Mouse (Mus musculus) liver, adult 2 months (tissue): ENCODE measurements around the gene 1700028J19Rik. TPM values are rescaled to one million over a fixed set of nuclear protein-coding genes. Genes with fewer than 3 reads are reported as not detected.
"Not testable (repeated sequence)": the region's sequence is repeated elsewhere in the genome, so short reads cannot be mapped to it uniquely, and the experiment has no call there.

ENCODE experiments used
- DNase-seq: peaks from one replicate; pipeline ENCODE4 v3.0.0-alpha.2; 2011; ENCODE audit warnings: low read depth, low spot score; ENCODE audit errors: extremely low read depth
- H3K27ac ChIP-seq: fragments of 200-500 bp; replicated peaks from 2 replicates; pipeline ENCODE4 v1.5.1; 2012; ENCODE audit warnings: low read depth, mild to moderate bottlenecking, control low read depth, inconsistent platforms, low read length; ENCODE audit not compliant: insufficient read depth
- H3K27me3 ChIP-seq: fragments of 200-500 bp; 2 replicates; pipeline ENCODE4 v1.6.1; 2012; ENCODE audit warnings: mild to moderate bottlenecking, moderate library complexity, low read length, inconsistent platforms; ENCODE audit not compliant: control insufficient read depth, insufficient read depth
- H3K36me3 ChIP-seq: fragments of 200-500 bp; 2 replicates; pipeline ENCODE4 v1.6.1; 2012; ENCODE audit warnings: low read length, inconsistent platforms; ENCODE audit not compliant: control insufficient read depth, insufficient read depth
- H3K4me1 ChIP-seq: fragments of 200-500 bp; 2 replicates; pipeline ENCODE4 v1.6.1; 2011; ENCODE audit warnings: low read length; ENCODE audit not compliant: control insufficient read depth, insufficient read depth
- H3K4me3 ChIP-seq: fragments of 200-500 bp; 2 replicates; pipeline ENCODE4 v1.5.1; 2011; ENCODE audit warnings: low read depth, mild to moderate bottlenecking, control low read depth, low read length, moderate library complexity; ENCODE audit not compliant: insufficient read depth
- H3K79me2 ChIP-seq: fragments of 200-500 bp; 2 replicates; pipeline ENCODE4 v1.6.1; 2012; ENCODE audit warnings: inconsistent platforms, mild to moderate bottlenecking, low read length, moderate library complexity; ENCODE audit not compliant: control insufficient read depth, insufficient read depth
- H3K9ac ChIP-seq: fragments of 200-500 bp; 2 replicates; pipeline ENCODE4 v1.6.1; 2012; ENCODE audit warnings: low read depth, mild to moderate bottlenecking, control low read depth, inconsistent platforms, low read length
- CTCF ChIP-seq: fragments of 200-500 bp; IDR thresholded peaks from 2 replicates; pipeline ENCODE4 v1.5.1; 2011; ENCODE audit warnings: low read depth, low read length, control low read depth
- POLR2A ChIP-seq: fragments of 200-500 bp; IDR thresholded peaks from 2 replicates; pipeline ENCODE4 v1.6.1; 2011; ENCODE audit warnings: low read length, control low read depth; ENCODE audit not compliant: insufficient read depth; ENCODE audit errors: extremely low read depth
- WGBS: fragments of 180-500 bp; shearing (Covaris S2); methylation state at CpG from one replicate; pipeline ENCODE4 v1.1.7; 2018; 5-methylcytosine and 5-hydroxymethylcytosine counted together
- polyA plus RNA-seq: library from polyadenylated mRNA; depleted of rRNA; stranded (reverse); fragments of >200 nt; gene quantifications from 2 replicates; pipeline ENCODE4 v1.2.3, GENCODE M21; 2012
- total RNA-seq: library from RNA; depleted of rRNA; stranded (reverse); fragments of >200 nt; gene quantifications from 2 replicates; pipeline ENCODE4 v1.2.3, GENCODE M21; 2014

1700028J19Rik gene
- total and polyA plus RNA-seq, 2 experiments: 0.18 to 1.4 TPM

DNA sequence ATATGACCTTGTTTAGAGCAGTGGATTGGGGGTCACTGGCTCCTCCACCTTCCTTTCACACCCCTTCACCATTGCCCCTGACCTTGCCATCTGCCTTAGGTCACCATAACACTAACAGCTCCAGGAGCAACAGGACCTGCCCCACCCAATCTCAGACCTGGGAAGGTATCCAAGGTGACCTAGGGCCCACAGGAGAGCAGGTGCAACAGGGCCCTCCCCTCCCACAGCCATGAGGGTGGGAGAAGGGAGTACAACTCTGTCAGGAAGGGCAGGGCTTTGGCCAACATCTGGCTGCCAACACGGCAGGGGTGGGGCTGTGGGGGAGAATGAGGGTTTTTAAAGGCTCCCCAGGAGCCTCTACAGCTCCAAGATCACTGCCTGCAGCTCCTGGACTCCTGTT, 21.4 kb downstream of the 1700028J19Rik start, which contains the start of gene Klk1:
Klk1 (plus strand) TSS at position 285 of the 400 bp plus-strand sequence.
- no peak within 1 kb of the TSS for H3K9ac ChIP-seq
- no peaks in the 10 kb centered on the region for H3K4me1 ChIP-seq
- H3K27ac ChIP-seq: no peak within 1 kb of the TSS
- TF ChIP-seq CTCF (no peak), POLR2A (no peak)
- WGBS: 50% methylated on average over 1 of the region's 1 CpGs
- no peaks in the 10 kb centered on the region for H3K36me3 ChIP-seq
- DNase-seq: no peak
- H3K27me3 ChIP-seq: no peaks in the 10 kb centered on the region
- no peak within 1 kb of the TSS for H3K4me3 ChIP-seq
- H3K79me2 ChIP-seq: no peaks in the 10 kb centered on the region

DNA sequence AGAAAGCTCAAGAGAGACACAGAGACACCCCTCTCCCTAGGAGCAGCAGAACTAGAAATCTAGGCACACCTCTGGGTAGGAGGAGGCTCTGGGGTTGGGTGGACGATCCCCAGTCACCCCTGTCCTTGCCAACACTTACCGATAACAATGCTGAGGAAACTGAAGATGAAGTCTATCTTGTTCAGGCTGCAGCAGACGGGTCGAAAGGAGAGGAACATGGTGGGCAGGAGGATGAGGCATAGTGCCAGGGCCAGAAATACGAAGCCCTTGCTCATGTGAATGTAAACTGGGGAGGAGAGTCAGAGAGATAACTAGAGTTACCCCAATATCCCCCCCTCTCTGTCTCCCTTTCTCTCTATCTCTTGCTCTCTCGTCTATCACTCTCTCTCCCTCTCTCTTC, 24.2 kb downstream of the 1700028J19Rik start:
- H3K4me1 ChIP-seq, H3K79me2 ChIP-seq, H3K27ac ChIP-seq, H3K9ac ChIP-seq, H3K36me3 ChIP-seq, H3K27me3 ChIP-seq, DNase-seq, H3K4me3 ChIP-seq: not testable (repeated sequence)
- WGBS: 75% methylated on average over 6 of the region's 6 CpGs

DNA sequence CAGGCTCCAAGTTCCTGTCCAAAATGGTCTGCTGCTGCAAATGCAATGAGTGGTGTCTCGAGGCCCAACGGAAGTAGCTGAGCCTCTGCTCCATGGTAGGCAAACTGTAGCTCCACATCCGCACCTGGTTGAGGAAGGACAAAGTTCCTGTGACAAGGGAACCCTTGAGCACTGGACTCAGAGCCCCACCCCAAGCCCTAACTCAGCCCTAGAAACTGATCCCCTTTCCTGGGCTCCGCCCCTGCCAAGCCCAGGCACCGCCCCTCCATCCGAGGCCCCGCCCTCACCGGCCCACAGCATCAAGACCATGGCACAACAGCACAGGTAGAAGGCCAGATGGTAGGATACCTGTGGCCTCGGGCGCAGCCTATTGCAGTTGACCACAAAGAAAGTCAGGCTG, 24.9 kb downstream of the 1700028J19Rik start:
- WGBS: 84% methylated on average over 9 of the region's 10 CpGs
- H3K27me3 ChIP-seq, H3K9ac ChIP-seq, H3K27ac ChIP-seq, H3K4me1 ChIP-seq, H3K79me2 ChIP-seq, DNase-seq, H3K4me3 ChIP-seq, H3K36me3 ChIP-seq: not testable (repeated sequence)

DNA sequence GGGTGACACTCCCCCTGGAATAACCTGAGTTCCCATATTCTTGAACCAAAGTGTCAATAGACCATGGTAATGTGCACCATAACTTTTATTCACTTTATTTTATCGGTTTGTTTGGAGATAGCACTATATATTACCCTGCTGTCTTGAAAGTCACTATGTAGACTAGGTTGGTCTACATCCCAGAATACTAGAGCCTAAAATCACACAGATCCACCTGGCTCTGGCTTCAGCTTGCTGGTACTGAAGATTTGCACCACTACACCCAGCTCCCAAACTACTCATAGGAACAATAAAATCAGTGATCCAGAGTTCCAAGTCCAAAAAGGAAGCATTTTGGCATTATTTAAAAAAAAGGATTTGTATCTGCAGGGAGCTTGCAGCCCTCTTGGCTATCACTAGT, 30.9 kb downstream of the 1700028J19Rik start, which contains the start of gene Klk1b5:
Klk1b5 (plus strand) TSS at position 301 of the 400 bp plus-strand sequence.
- no peak for DNase-seq
- TF ChIP-seq CTCF (no peak), POLR2A (no peak)
- Histone ChIP-seq H3K79me2 (no peaks in the 10 kb centered on the region), H3K27ac (no peak within 1 kb of the TSS), H3K9ac (no peak within 1 kb of the TSS), H3K4me1 (no peaks in the 10 kb centered on the region), H3K27me3 (no peaks in the 10 kb centered on the region), H3K4me3 (no peak within 1 kb of the TSS), H3K36me3 (no peaks in the 10 kb centered on the region)
- 88% methylated on average over 1 of the region's 1 CpGs for WGBS

DNA sequence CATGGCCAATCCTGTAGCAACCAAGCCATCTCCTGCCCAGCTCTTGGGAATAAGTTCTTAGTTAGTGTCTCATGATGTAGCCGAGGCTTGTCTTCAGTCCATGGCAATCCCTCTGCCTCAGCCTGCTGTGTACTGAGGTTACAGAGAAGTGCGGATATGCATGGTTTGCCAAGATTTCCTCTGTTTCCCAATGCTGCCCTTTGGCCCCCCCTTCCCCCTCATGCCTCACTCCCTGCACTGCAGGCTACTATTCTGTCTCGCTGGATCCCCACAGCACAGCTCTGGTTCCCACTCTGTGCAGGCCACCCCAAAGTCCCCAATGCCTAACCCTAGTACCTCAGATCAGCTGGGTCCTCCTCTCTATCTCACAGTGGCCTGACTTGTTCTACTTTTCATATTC, 38.2 kb downstream of the 1700028J19Rik start:
- no peak overlapping the region for H3K4me3 ChIP-seq
- TF ChIP-seq CTCF: no peak
- TF ChIP-seq POLR2A: no peak
- DNase-seq: peak; percentile 73
- H3K9ac ChIP-seq: no peak overlapping the region
- 18% methylated on average over 3 of the region's 3 CpGs for WGBS
- H3K4me1 ChIP-seq: peaks cover 15% of the 10 kb centered on the region
- no peaks in the 10 kb centered on the region for H3K27me3 ChIP-seq
- no peaks in the 10 kb centered on the region for H3K36me3 ChIP-seq
- H3K27ac ChIP-seq: peak overlapping the region; percentile 55
- no peaks in the 10 kb centered on the region for H3K79me2 ChIP-seq

DNA sequence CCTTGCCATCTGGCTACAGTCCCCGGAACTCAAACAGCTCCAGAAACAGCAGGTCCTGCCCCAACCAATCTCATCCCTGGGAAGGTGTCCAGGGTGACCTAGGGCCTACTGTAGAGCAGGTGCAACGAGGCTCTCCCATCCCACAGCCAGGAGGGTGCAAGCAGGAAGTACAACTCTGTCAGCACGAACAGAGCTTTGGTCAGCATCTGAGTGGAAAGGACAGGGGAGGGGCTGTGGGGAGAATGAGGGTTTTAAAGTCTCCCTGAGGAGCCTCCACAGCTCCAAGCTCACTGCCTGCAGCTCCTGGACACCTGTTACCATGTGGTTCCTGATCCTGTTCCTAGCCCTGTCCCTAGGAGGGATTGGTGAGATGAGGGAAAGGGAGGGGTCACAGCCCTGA, 39.4 kb downstream of the 1700028J19Rik start, which contains the start of gene Klk1b4:
Klk1b4 (plus strand) TSS at position 301 of the 400 bp plus-strand sequence.
- H3K4me3 ChIP-seq, H3K36me3 ChIP-seq, H3K79me2 ChIP-seq, H3K9ac ChIP-seq, H3K27me3 ChIP-seq: not testable (repeated sequence)
- WGBS: 10% methylated on average over 3 of the region's 3 CpGs
- Histone ChIP-seq H3K4me1 (peaks cover 15% of the 10 kb centered on the region), H3K27ac (peak within 1 kb of the TSS; percentile 15; the same call in 1 of the 2 replicates)
- peak; percentile 69 for DNase-seq
